Mouse (Mus musculus) inflammation-experienced regulatory T-cells, adult 6 months (primary cell): ENCODE measurements around the gene Rsph10b. TPM values are rescaled to one million over a fixed set of nuclear protein-coding genes. Genes with fewer than 3 reads are reported as not detected.

ENCODE experiments used
- ATAC-seq: one replicate; pipeline ENCODE4 v1.8.0; 2017
- polyA plus RNA-seq, 3 experiments: library from polyadenylated mRNA; unstranded; fragments of 100-300 nt; shearing (Covaris generic); gene quantifications; one replicate each; pipeline ENCODE4 v1.2.1; 2017

The Rsph10b gene
- under 1 TPM in 2 of 3 experiments, not detected in 1; 0.87 to 0.97 TPM for polyA plus RNA-seq

DNA sequence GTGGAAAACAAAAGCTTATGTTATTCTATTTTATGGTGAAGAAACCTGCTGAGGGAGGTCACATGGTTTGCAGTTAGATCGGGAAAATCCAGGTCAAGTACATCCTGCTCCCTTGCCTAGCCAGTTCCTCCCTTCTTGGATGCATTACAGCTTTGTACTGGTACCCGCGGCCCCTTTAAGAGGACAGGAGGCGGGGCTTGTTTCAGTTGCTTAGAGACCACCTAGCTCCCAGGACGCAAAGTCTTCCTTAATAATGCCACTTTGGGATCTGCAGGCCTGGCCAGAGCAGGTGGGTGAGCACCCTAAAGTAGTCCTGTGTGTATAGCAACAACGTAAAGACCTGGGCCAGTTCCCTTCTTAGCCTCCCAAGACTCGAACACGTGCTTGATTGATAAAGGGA lies at the start of gene Rsph10b:
Rsph10b (plus strand) TSS at position 205 of the 400 bp plus-strand sequence.
- ATAC-seq = no peak

DNA sequence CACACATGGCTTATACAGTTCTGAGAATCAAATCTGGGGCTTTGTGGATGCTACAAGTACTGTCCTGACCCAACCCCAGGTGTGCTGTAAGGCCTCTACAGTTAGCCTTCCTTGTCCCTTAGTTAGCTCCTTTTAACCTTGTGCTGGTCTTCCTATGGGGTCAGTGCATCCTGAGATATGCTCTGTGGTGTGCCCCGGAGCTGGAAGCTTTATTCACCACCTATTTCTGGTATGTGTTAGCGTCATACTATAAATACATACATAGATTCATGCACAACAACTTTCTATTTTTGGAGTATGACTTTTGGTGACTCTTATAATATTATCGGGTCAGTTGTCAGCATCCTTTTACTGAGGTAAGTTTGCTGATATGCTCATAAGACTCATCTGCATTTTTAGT lies 47.6 kb upstream of the Rsph10b start:
- ATAC-seq = no peak

DNA sequence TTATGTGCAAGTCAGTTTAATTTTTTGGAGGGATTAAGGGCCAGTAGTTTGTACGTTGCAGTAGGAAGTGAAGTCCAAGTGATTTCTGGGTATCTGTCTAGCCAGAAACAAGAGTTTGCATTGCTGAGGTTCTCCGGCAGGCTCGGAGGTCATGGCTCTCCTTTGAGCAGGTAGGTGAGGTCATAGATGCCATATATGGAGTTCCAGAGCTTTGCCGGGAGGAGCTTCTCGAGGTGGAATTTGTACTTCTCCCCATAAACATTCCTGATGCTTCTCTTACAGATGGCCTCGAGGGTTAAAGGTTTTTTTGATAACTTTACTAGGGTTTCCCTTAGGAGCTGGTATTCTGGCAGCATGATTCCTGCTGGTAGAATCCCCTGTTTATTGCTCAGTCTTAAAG lies 42.1 kb upstream of the Rsph10b start:
- no peak for ATAC-seq

DNA sequence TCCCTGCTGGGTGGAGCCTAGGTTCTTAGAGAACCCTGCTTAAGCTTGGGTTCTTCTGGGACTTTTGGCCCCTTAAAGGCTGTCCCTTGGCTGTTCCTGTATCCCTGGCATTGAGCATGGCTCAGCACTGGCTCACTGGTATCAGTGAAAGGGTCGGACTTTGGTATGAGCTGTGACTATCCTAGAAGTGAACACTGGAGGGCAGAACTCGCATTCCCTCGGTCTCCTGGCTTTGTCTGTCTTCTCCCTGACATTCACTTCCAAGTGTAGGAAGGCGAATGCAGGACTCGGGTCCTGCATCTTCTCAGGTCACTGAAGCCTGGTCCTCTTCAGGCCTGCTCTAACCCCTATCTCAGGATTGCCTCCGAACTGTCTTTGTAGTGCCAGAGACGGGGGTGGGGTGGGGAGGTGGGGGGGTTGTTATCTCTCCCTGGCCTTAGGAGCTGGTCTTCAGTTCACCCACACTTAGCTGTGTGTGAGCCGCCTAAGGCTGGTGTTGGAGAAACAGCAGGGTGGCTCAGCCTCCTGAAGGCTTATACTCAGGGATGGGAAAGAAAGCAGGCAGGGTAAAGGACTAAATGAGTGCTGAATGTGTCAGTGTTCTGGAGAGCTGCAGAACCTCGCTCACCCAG lies 40.5 kb upstream of the Rsph10b start:
- no peak for ATAC-seq

DNA sequence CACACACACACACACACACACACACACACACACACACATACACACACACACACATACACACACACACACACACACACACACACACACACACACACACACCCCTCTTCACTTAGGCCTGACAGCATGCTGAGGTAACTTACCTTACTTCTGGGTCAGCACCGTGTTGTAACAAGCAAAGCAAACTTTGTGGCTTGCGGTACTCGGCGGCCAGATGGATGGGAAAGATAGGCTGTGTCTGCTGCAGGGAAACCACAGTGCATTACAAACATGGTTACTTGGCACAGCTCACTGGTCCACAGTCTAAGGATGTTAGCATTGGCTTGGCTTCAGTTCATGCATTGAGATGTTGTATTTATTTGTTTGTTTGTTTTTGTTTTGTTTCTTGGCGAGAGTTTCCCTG lies 39.4 kb upstream of the Rsph10b start:
- ATAC-seq = no peak

DNA sequence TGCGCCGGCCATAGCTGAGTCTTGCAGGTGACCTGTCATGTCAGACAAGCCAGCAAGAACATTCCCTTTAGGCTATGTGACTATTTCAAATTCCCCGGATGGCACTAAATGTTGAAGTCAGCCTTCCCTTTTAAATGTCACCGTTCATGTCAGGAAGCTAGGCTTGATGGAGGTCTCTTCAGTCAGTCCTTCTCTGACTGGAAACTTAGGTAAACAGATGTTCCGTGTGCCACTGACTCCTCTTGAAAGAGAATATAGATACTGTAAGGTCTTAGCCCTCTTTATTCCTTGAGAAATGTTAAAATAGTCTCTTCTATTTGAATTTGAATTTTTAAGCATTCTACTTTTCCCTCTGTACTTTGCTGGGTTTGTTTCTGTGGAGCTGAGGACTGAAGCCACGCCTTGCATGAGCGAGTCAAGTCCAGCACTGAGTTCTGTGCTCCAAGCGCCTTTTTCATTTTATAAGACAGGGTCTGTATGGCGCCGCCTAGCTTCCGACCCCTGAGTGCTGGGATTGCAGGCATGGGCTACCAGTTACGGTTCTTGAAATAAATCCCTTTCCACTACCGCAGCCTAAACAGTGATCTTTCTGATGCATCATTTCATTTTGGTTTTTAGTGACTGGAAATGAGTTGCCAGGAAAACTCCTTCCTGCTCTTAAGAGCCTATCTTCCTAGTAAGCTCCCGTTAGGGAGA lies 35.1 kb upstream of the Rsph10b start, which contains the start of gene Ankrd61:
Ankrd61 (minus strand) TSS at position 51 of the 696 bp plus-strand sequence.
- no peak for ATAC-seq

DNA sequence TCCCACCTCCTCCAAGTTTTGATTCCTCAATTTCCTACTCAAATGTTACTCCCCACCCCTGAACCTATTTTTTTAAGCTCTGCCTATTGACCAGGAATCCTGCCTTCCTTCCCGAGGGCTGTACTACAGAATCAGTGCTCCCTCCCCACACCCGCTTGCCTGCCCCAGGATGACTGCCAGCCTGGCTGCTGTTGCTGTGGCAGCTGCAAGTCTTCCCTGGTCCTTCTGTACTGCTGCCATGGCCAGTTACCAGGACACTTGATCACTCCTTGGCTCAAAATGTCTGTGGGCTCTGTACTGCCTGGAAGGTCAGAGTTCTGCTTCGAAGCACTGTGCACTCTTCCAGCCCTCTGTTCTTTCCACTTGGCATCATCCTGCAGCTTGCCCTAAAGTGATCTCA lies 30.7 kb upstream of the Rsph10b start:
- ATAC-seq = no peak

DNA sequence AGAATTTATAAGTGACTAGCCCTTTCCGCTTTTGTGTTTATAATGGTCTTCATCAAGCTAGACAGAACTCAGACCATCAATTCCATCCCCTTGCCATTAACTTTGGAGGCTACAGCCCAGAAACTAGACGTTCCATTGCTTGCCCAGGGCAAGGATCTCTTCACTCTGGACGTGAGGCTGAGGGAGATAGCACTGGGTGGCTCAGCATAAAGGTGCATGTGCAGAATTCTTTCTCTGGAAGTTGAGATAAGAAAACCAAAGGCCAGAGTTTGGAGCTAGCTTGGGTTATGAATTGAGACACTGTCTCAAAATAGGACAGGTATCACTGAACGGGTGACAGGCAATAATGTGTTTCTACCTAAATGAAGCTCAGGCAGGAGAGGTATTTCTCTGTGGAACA lies 29.0 kb upstream of the Rsph10b start:
- ATAC-seq = no peak

DNA sequence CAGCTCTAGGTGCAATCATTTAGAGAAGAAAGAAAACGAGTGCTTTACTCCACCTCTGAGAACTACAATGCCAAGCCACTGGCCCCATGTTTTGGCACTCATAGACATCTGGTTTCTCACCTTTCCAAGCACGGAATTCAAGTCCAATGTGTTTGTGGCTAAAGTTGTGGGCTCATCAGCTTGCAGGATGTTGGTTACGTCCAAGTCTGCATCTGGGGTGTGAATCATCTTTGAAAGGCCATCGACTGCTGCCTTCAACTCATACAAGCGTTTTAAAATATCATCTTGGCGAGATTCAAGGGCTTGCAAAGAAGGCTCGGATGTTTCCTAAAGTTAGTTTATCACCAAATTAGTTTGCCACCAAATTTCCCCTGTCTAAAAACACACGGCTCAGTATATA lies 26.4 kb upstream of the Rsph10b start:
- no peak for ATAC-seq

DNA sequence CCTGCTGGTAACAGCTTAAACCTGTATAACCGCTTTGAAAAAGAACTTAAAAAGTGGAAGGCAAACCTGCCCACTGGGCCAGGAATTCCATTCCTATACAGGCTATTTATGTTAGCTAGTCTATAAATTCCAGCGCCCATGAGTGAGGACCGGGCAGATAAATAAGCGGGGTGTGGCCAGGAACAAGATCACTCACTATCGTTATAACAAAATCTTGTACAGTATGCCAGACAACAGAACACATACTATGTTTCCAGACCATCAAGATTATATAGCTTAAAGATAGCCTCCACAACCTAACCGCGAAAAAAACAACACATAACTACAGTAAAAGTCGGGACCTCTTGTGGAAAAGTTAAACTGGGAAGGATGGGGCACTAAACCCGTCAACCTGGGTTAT lies 23.9 kb upstream of the Rsph10b start:
- no peak for ATAC-seq

DNA sequence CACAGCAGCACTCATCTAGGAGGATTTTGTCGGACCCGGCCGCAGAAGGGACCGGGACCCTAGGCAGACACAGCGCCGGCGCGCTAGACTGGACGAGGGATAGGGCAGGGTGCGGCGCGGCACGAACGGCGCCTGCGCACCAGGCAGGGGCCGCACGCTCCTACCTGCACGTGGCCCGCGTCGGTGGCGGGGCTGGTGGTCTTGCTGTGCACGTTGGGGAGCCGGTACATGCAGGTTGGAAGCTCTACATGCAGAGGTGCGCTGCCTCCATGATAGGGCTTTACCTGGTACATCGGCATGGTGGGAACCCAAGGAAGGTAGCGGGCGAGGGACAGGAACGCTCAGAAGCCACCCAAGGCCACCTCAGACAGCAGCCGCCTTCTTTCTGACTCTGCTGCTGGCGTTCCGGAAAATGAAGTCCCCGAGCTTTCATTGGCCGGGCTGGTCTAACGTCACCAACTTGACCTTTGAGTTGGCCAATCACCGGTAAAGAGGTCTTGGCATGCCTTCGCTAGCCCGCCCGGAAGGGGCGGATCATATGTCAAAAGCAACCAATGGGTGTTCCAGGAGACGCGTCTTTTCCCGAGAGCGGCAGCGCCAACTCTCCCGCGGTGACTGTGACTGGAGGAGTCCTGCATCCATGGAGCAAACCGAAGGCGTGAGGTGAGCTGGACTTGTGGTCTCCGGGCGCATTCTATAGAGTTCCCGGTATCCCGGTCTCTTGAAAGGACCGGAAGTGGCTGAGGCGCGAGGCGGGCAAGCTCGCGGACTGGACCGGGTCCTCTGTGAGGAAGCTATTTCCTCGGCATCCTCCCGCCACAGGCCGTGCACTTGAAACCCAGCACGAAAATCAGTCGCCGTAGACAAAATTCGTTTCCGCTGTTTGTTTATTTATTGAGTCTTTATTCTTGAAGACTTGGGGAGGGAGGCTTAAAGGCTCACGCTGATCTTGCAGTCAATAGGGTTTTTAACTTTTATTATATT lies 23.1 kb upstream of the Rsph10b start, which contains the start of the genes Aimp2 and Pms2:
Aimp2 (minus strand) TSS at position 431 of the 984 bp plus-strand sequence.
Pms2 (plus strand) TSS at position 548 of the 984 bp plus-strand sequence.
- peak; percentile 98 for ATAC-seq

DNA sequence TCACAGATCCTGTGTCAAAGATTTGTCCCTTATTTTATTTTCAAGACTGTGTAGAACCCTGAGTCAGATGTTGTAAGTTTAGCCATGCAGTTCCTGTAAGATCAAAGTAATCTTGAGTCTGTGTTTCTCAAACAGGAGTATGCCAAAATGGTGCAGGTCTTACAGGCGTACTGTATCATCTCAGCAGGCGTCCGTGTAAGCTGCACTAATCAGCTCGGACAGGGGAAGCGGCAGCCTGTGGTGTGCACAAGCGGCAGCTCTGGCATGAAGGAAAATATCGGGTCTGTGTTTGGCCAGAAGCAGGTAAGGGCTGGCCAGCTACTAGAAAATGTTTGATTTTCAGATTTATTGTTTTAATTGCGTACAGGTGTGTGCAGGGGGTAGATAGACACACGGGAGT lies 16.6 kb upstream of the Rsph10b start:
- ATAC-seq = no peak

DNA sequence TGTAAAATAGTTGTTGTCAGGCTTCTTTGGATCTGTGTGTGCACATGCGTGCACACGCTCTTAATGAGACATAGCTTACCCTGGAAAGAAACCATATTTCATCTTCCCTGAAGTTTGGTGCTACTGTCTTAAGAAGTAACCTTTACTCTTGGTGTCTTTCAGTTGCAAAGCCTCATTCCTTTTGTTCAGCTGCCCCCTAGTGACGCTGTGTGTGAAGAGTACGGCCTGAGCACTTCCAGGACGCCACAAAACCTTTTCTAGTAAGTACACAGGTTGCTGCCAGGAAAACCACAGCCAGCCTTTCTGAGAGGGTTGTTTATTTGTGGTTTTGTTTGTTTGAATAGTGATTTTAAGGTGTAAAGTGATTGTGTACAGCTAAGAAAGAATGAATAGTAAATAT lies 15.4 kb upstream of the Rsph10b start:
- ATAC-seq = peak; percentile 68

DNA sequence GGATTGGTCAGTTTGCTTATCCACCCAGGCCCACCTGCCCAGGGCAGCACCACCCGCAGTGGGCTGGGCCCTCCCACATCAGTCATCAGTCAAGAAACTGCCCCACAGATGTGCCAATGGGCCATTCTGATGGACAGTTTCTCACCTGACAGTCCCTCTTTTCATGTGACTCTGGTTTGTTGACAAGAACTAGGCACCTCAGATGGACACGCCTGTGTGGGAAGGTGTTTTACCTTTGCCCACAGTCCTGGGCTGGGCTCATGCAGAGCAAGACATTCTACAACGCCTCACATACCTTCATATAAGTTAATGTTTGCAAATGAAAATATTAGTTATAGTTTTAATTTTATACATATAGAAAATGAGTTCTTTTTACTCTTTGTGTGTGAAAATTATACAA lies 14.7 kb upstream of the Rsph10b start:
- ATAC-seq = no peak

DNA sequence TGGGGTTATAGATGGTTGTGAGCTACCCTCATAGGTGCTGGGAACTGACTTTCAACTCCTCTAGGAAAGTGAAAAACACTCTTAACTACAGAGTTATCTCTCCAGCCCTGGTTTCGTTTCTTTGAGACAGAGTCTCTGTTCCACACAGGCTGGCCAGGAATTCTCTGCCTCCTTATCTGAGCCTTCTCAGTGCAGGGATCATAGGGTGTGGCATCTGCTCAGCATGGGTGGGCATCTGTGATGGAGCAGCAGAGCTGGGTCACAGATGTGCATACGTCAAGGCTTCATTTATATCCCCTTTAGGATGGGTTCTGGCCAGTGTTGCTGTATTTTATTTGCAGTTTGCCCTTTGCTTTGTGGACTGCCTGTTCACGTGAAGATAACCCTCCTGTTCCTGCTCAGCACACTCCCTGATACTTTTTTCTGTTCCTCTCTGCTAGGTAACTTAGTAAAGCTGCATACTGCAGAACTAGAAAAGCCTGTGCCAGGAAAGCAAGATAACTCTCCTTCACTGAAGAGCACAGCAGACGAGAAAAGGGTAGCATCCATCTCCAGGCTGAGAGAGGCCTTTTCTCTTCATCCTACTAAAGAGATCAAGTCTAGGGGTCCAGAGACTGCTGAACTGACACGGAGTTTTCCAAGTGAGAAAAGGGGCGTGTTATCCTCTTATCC lies 7.9 kb upstream of the Rsph10b start:
- ATAC-seq = no peak

DNA sequence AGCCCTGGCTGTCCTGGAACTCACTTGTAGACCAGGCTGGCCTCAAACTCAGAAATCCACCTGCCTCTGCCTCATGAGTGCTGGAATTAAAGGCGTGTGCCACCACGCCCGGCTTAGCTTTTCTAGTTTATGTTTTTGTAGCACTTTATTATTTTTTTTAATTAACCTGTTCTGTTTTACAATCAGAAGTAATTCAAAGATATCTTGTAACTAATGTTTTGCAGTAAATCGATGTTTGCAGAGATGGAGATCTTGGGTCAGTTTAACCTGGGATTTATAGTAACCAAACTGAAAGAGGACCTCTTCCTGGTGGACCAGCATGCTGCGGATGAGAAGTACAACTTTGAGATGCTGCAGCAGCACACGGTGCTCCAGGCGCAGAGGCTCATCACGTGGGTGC lies 5.0 kb upstream of the Rsph10b start, which contains the start of gene Gm42421:
Gm42421 (plus strand) TSS at position 301 of the 400 bp plus-strand sequence.
- ATAC-seq = no peak

DNA sequence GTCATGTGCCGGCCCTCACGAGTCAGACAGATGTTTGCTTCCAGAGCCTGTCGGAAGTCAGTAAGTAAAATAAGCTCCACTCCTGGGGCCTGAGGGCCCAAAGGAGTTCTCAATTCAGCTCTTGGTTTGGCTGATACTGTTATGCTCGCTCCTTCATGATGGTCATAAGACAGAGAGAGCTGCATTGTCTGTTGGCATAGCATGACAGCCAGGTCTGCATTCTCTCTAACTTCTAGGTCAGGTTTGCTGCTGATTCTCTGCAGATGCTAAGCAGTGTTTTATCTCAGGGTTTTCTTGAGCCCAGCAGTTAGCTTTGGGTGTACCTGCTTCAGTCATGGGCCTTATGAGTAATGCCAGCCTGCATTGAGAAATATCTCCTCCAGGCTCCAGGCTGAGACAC lies 3.5 kb upstream of the Rsph10b start:
- ATAC-seq = no peak

DNA sequence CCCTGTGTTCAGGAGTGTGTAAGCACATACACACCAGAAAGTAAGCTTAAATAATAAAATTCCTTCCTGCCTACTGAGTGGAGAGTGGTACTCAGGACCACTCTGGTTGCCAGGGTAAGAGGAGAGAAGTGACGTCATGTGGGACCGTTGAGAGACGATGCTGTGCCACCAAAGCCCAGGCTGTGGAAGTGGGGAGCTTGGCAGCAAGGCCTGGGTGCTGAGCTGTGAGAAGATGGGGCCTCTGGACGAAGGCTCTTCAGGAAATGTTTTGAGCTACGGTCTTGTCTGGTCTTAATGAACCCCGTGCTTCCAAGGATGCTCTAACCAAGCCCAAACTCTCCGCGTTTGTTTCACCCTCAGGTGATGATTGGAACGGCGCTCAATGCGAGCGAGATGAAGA lies 2.2 kb upstream of the Rsph10b start:
- ATAC-seq = no peak

DNA sequence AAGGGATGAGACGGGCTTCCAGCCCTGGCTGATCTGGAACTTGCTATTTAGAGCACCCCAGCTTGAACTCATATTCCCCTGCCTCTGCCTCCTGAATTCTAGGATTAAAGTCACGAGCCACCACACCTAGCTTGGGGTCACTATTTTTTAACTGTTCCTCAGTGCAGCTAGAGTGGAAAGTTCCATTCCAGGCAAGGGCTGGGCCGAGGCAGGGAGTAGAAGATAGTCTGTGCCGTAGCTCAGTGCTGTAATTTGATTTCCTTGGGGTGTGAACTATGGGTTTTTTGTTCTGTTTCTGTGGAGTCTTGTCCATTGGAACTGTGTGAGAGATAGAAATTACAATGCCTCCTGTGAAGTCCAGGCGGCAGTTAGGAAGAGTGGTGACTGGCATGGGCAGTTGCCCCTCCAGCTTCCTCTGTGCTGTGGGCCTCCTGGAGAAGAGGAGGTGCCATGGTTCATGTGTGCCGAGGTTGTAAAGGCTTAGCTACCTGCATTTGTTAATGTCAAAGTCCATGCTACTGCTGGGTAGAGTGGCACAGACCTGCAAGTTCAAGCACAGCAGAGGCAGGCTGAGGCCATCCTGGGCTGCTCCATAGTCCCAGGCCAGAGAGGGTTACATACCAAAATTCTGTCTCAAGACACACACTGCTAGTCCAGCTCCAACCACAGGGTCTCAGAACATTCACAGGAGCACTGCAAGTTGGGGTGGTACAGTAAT lies 813 bp upstream of the Rsph10b start:
- ATAC-seq = no peak

DNA sequence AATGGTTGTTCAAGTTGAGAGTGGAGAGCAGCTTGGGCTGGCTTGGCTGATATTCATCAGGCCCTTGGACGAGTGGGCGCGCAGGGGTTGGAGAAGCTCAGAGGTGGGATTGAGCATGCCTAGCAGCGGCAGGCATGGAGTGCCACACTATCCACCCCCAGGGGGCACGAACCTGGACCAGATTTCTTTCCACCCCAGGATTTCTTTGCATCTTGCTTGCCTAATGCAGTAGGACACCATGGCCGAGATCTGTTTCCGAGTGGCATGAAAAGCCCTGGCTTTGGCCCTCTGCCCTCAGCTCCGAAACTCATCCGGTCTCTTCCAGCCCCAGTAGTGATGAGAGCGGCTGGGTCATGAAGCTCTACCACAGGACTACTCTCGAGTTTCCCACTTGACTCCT lies 579 bp downstream of the Rsph10b start:
- ATAC-seq = no peak

DNA sequence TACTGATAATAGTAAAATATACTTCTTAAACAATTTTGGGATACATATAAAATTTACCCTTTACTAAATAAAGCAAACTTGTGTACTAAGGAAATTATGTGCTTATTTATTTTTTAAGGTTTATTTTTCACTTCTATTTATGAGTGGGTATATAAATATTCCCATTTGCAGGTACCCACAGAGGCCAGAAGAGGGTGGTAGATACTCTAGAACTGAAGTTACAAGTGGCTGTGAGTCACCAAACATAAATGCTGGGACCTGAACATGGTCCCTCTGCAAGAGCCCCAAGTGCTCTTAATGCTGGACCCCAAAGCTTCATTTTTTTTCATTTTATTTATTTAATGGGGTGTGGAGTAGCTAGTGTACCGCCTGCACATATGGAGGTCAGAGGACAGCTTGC lies 1.0 kb downstream of the Rsph10b start:
- no peak for ATAC-seq

DNA sequence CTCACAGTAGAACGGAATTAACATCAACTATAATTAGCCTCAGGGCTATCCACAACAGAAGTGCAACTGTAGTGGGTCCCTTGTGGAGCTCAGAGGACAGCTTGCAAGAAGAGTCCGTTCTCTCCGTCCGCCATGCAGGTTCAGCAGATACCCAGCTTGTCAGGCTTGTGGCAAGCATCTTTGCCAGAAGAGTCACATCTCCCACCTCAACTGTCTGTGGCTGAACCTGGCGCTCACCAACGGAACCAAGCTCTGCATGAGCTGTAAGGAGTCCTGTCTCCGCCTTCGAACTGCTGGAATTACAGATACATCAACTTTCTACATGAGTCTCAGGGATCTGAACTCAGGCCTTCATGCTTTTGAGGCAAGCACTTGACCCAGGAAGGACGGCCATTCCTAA lies 3.3 kb downstream of the Rsph10b start:
- no peak for ATAC-seq
